Mouse (Mus musculus) liver, embryonic 14.5 days (tissue): Measurements from ENCODE around the gene Aox3.

ENCODE experiments used
- CTCF ChIP-seq: IDR thresholded peaks from 2 replicates; pipeline ENCODE4 v1.5.1; 2016; ENCODE audit warnings: antibody characterized with exemption, low read depth, control low read depth
- EP300 ChIP-seq: IDR thresholded peaks from 2 replicates; pipeline ENCODE4 v1.6.1; 2016; ENCODE audit warnings: antibody characterized with exemption, low read depth

DNA sequence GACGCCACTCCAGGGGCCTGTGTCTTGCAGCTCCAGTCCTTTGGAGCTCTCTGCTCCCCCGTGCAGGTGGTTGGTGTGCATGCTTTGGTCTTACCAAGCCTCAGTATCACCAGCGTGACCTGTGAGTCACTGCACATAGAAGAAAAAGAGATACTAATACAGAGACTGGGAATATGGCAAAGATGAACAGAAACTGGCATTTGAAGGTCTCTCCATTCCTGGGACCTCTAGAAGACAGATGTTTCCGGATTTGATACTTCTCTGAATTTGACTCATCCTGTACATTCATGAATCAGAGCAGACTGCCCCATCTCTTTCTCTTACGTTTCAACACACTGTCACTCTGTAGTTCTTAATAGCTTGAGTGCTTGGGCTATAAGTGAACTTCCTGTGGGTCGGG lies 57.0 kb downstream of the Aox3 start:
- TF ChIP-seq EP300 (no peak), CTCF (no peak)
